Comparison of ENCODE assay signal across 9 mouse cellular contexts in genomic region chr7:98482551-98483267, GRCm38 (mm10). TPM values are rescaled to one million over a fixed set of nuclear protein-coding genes. Genes with fewer than 3 reads are reported as not detected.
DNase-seq lines count a peak whose midpoint lies in the region; ATAC-seq and TF ChIP-seq lines count a peak whose summit lies in the region.
"Had no signal": no experiment of that assay in that cellular context is flagged by ENCODE, and none has a peak within 500 bp of the region (broad histone marks: within the 10 kb centered on the region; RNA-seq: fewer than 3 reads in every experiment).

No protein-coding gene starts in this region.

- peak overlapping the region; percentile 53 for H3K9ac ChIP-seq in heart, embryonic 16.5 days (ENCODE audit: low read length)
- H3K9ac ChIP-seq in liver, embryonic 12.5 days, result no peak overlapping the region

- H3K4me2 ChIP-seq in heart, embryonic 16.5 days (ENCODE audit: low read depth, low read length), result peak overlapping the region; percentile 23
- no peak overlapping the region for H3K4me2 ChIP-seq in liver, embryonic 12.5 days

- intact Hi-C loops in gastrocnemius, adult 2 months (cut with DNase I), result loop anchor here (2.0 kb wide), 1 partner anchor 216 kb away; no protein-coding TSS in a partner anchor
- intact Hi-C loops in gastrocnemius, postnatal 14 days (cut with DNase I; ENCODE audit: low total_unique reads), result loop anchor here (5.0 kb wide), 2 partner anchors 110 to 125 kb away; no protein-coding TSS in a partner anchor

- 82% methylated on average over 12 of the region's 12 CpGs for WGBS in bone marrow, adult 2 months
- 39% methylated on average over 12 of the region's 12 CpGs for WGBS in heart, embryonic 16.5 days
- WGBS in liver, embryonic 12.5 days (ENCODE audit: insufficient replicate concordance), result 37% methylated on average over 12 of the region's 12 CpGs

- 0 out of 2 replicates have a peak, but pooled peaks cover 2% of the 10 kb centered on the region for H3K27me3 ChIP-seq in heart, embryonic 16.5 days (ENCODE audit: control insufficient read depth, insufficient read depth, low read length)
- peaks cover 53% of the 10 kb centered on the region for H3K27me3 ChIP-seq in liver, embryonic 12.5 days (replicated peaks)

- no peak for TF ChIP-seq POLR2A in bone marrow, adult 2 months (IDR thresholded peaks at IDR 0.05; ENCODE audit: borderline replicate concordance, control insufficient read depth, low read depth, low read length)

- H3K27ac ChIP-seq in gastrocnemius, adult 2 months, result peak overlapping the region; percentile 84
- H3K27ac ChIP-seq in bone marrow, adult 2 months (ENCODE audit: control insufficient read depth, insufficient read depth, low read depth, low read length, poor library complexity), result 0 out of 2 replicates have a peak overlapping the region, but pooled peaks have one; percentile 0
- H3K27ac ChIP-seq in heart, embryonic 16.5 days (ENCODE audit: low read length), result peak overlapping the region; percentile 63
- H3K27ac ChIP-seq in liver, embryonic 12.5 days, result peak overlapping the region; percentile 57; the same call in 1 of the 2 replicates

- peak overlapping the region; percentile 37 for H3K4me3 ChIP-seq in gastrocnemius, adult 2 months
- H3K4me3 ChIP-seq in bone marrow, adult 2 months (replicated peaks; ENCODE audit: control insufficient read depth, low read depth, low read length), result no peak overlapping the region
- H3K4me3 ChIP-seq in heart, embryonic 16.5 days (ENCODE audit: low read length), result no peak overlapping the region
- H3K4me3 ChIP-seq in liver, embryonic 12.5 days, result no peak overlapping the region

- H3K9me3 ChIP-seq in heart, embryonic 16.5 days (replicated peaks; ENCODE audit: control insufficient read depth, low read length), result no peaks in the 10 kb centered on the region
- H3K9me3 ChIP-seq in liver, embryonic 12.5 days (replicated peaks), result no peaks in the 10 kb centered on the region

- DNase-seq in gastrocnemius, adult 2 months, result no peak
- DNase-seq in gastrocnemius, postnatal 14 days, result no peak
- DNase-seq in frontal cortex, postnatal 10 days (ENCODE audit: low spot score in 2 of 2), result no peak
- DNase-seq in adipocyte (ENCODE audit: low spot score), result no peak
- no peak for DNase-seq in embryo, embryonic 11 days
- DNase-seq: midbrain, embryonic 14.5 days had no signal

- ATAC-seq in heart, embryonic 16.5 days (replicated peaks; ENCODE audit: extremely low read depth, insufficient read depth, low FRiP score), result peak; percentile 17
- peak; percentile 62 for ATAC-seq in liver, embryonic 12.5 days

- peaks cover 4% of the 10 kb centered on the region; the same call in 1 of the 2 replicates for H3K4me1 ChIP-seq in bone marrow, adult 2 months (ENCODE audit: control insufficient read depth, insufficient read depth, low read length)
- peaks cover 15% of the 10 kb centered on the region for H3K4me1 ChIP-seq in heart, embryonic 16.5 days (ENCODE audit: control insufficient read depth, insufficient read depth, low read length)
- H3K4me1 ChIP-seq in liver, embryonic 12.5 days, result no peaks in the 10 kb centered on the region; the same call in 1 of the 2 replicates

- no peak for TF ChIP-seq CTCF in gastrocnemius, adult 2 months (IDR thresholded peaks at IDR 0.05)
- TF ChIP-seq CTCF in bone marrow, adult 2 months (IDR thresholded peaks at IDR 0.05; ENCODE audit: control insufficient read depth, insufficient read depth, low read length), result no peak

- no peaks in the 10 kb centered on the region for H3K36me3 ChIP-seq in heart, embryonic 16.5 days (ENCODE audit: control insufficient read depth, insufficient read depth)
- H3K36me3 ChIP-seq in liver, embryonic 12.5 days, result no peaks in the 10 kb centered on the region

RNA-seq across cellular contexts. Expression of gene Lrrc32, which starts 6.4 kb away (rescaled TPM):
- total RNA-seq in gastrocnemius, adult 2 months (2021), result 1 to 10 TPM; 3.7 to 4.6 TPM
- total RNA-seq in gastrocnemius, postnatal 14 days (2021), result 1 to 10 TPM; 3.5 to 6.9 TPM
- 5.9 and 24.3 TPM in 2 replicates for polyA plus RNA-seq in bone marrow, adult 2 months (2011; ENCODE audit: insufficient read depth, insufficient read length, low replicate concordance, missing spikeins)
- polyA plus RNA-seq in heart, embryonic 16.5 days (2015; fragmentation: Nextera tagmentation; extraction: Ambion mirVana), result 7.7 and 8.3 TPM in 2 replicates
- 7.4 and 8.3 TPM in 2 replicates for polyA plus RNA-seq in liver, embryonic 12.5 days (2016; fragmentation: Nextera tagmentation; extraction: Ambion mirVana)

RNA-seq across cellular contexts. Expression of gene Gucy2d, which starts 42.5 kb away (rescaled TPM):
- under 1 TPM in 1 of 2 experiments, not detected in 1; 0.25 TPM for total RNA-seq in gastrocnemius, adult 2 months (2021)
- under 1 TPM in 1 of 2 experiments, not detected in 1; 0.18 TPM for total RNA-seq in gastrocnemius, postnatal 14 days (2021)
- polyA plus RNA-seq in bone marrow, adult 2 months (2011; ENCODE audit: insufficient read depth, insufficient read length, low replicate concordance, missing spikeins), result not detected in 2 replicates
- polyA plus RNA-seq in heart, embryonic 16.5 days (2015; fragmentation: Nextera tagmentation; extraction: Ambion mirVana), result not detected in 2 replicates
- polyA plus RNA-seq in liver, embryonic 12.5 days (2016; fragmentation: Nextera tagmentation; extraction: Ambion mirVana), result not detected in 2 replicates
- polyA plus RNA-seq: midbrain, embryonic 14.5 days had no signal

Comparison
In these comparisons a context has a peak if more than half of its experiments do, and no peak if none do; other contexts are left out.
1. H3K27ac ChIP-seq: peak in every context shown above with its lines; median percentile 84 in gastrocnemius, adult 2 months; 63 in heart, embryonic 16.5 days; 57 in liver, embryonic 12.5 days; 0 in bone marrow, adult 2 months.